Mouse (Mus musculus) adrenal gland, postnatal 14 days (tissue): ENCODE measurements at regions not wholly inside any gene's neighbourhood (a gene's known extent, or its start where the extent isn't known, plus 50 kb on each side); places are given as distances from the start of the nearest gene placed in this dataset.
"Not testable (repeated sequence)": the region's sequence is repeated elsewhere in the genome, so short reads cannot be mapped to it uniquely, and the experiment has no call there.

Experiments
- DNase-seq: peaks from one replicate; pipeline ENCODE4 v3.0.0; 2021; ENCODE audit warnings: mixed read lengths

DNA sequence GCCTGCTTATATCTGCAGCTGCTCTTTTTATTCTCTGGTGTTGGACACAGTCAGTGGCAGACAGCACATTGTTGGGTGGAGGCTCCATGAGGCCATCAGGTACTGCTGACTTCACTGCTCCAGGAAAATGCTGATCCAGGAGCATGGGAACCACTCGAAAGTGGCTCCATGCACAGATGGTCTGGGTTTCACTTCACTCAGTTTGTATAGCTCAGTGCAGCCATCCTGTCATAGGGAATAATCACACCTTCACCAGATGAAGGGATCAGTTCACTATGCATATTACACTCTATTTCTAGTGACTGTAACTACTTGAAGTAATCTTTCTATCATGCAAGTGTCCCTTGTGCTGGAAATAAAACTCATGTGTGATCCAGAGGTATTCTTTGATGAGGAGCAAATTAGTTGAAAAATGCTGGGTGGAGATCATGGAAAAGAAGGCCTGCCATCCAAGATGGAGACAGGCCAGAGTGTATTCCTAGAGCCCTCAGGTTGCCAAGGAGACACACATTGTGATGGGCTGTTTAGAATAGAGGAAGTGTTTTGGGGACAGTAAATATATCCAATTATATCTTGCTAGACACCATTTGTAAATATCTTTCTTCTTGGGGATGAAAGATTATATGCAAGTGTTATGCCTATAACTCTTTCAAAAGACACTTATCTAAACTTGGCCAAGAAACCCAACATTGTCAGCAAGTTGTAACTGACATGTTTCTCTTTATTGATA is 103.7 kb upstream of the Arhgap42 start:
- no peak for DNase-seq

DNA sequence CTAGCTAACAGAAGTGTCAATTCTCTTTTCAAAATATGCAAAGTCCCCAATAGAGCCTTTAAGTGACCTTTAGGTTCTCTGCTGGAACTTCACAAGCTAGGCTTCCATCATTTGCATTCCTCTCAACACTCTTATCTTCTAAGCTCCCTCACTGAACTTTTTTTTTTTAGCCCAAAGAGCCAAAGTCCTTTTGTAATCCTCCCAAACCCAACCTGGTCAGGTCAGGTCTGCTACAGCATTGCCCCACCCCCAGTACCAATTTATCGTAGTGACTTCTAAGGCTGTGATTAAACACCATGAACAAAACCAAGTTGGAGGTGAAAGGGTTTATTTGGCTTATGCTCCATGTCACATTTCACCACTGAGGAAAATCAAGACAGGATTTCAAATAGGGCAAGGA is 79.7 kb upstream of the Arhgap42 start:
- no peak for DNase-seq

DNA sequence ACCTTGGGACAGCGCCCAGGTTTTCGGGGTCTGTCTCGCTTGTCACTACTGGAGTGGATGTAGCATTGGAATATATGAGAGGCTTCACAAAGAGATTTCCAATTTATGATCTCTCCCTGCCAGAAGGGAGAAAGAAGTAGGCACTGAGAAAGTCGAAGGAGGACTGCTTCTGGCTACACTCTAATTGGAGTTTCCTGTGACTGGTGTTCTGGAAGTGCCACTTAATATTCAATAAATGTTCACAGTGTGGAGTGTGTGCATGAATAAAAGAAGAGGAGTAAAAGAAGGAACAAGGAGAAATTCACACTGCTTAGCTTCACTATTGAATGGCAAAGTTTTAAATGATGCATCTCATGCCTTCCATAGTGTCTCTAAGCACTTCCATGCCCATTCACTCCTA is 77.1 kb upstream of the Arhgap42 start:
- DNase-seq: no peak

DNA sequence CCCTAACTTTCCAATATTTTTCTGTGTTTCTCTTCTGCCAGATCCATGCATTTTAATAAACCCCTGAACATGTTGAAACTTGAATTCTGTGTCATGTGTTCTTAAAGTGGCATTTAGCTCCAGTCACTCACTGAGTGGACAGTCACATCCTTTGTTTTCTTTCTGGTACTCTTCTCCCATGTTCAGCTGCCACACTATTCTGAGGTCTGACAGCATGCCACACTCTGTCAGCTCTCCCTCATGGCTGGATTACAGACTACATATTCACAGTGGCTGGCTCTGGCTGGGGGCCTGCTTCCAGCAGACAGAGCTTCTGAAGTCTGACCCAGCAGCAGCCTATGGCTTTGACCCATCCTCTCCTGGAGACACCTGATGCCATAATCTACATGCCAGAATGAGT is 73.4 kb upstream of the Arhgap42 start:
- no peak for DNase-seq

DNA sequence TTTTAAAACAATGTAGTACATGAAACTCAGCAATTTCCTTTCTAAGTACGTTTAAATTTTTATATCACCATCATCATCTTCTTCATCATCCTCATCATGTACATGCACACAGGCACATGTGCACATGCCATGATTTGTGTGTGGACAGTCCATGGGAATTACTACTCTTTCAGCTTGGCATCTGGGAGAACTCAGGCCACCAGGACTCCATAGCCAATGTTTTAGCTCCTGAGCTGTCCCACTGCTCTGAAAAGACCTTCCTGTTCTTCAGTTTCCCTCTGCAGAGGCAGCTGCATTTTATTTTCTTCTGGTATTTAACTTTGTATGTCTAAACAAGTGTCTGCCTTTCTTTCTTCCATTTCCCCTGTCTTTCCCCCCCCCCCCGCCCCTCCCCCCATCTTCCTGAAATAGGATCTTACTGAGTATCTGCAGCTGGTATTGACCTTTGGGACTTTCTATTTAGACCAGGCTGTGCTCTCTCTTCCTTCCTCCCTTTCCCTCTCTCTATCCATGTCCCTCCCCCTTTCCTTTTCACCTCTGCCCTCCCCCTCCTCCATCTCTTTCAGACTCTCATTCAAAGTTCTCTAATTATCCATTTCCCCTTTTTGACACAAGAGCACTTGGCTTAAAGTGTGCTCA is 72.8 kb upstream of the Arhgap42 start:
- DNase-seq: no peak

DNA sequence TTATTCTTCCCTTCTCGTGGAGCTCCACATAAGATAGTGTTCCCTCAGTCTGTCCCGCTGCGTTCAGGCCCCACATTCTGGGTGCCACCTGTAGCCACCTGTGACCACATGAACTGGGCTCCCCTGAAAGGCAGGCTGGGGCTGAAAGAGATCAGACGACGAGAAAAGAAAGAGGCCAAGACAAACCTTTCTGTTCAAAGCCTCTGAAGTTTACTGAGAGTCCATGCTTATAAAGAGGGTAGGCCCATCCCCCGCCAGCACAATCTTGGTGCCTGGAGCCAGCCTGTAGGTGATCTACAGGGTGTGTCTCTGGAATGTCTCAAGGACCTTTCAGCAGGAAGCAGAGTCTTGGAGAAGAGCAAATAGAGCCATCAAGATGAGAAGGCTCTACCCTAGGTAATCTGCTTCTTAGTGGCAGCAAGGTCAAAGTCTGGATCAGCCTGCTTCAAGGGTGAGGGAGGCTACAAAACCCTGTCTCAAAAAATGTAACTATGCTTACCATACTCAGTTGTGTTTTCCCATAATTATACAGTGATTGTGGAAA is 72.2 kb upstream of the Arhgap42 start:
- DNase-seq: not testable (repeated sequence)

DNA sequence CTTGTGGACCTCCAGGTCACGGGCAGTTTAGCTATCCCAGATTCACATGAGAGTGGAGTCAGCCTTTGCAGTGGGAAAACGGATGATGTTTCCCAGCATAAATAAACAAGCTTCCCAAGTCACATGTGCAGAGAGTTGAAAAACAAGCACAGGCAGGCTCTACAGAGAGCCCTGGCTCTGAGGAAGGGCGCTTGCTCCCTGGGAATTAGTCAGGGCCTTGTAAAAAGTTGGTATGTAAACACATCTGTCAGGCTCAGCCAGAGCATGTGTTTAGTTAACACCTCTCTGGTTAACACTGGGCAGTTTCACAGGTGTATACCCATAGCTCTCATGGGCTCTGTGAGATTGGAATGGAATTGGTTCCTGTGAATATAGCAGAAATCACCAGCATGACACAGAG is 51.9 kb upstream of the Arhgap42 start:
- DNase-seq: no peak

DNA sequence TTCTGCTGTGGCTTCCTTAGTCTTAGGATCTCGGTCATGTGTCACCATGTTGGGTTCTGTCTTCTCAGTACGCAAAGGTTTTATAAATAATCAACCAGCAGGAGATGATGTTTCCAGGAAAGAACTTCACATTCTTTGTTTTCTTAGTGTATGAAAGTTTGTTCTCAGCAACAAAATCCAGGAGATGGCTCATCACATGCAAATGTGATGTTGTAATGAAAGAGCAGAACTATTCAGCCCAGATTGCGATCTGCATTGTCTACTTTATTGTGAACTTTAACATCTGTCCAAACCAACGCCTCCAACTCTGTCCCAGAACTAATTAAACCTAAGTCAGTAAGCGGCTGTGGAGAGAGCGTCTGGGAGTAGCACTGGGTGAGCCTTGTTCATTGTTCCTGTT is 50.7 kb upstream of the Arhgap42 start:
- DNase-seq: no peak
